Mouse (Mus musculus) forebrain, embryonic 13.5 days (tissue): ENCODE data around the gene Rpgr. TPM values are rescaled to one million over a fixed set of nuclear protein-coding genes. Genes with fewer than 3 reads are reported as not detected.

Source experiments
- ATAC-seq: fragments of 200-750 bp; cut with Nextera tagmentation; 2 replicates; pipeline ENCODE4 v1.8.0; 2017
- H3K27ac ChIP-seq: fragments of 300-500 bp; sonication (generic); 2 replicates; pipeline ENCODE4 v1.5.1; 2015; ENCODE audit warnings: inconsistent platforms, mild to moderate bottlenecking, moderate library complexity
- H3K27me3 ChIP-seq: fragments of 300-500 bp; sonication (generic); 2 replicates; pipeline ENCODE4 v1.6.1; 2015; ENCODE audit warnings: mild to moderate bottlenecking, inconsistent platforms
- H3K36me3 ChIP-seq: fragments of 300-500 bp; sonication (generic); 2 replicates; pipeline ENCODE4 v1.6.1; 2015; ENCODE audit warnings: mild to moderate bottlenecking, inconsistent platforms; ENCODE audit not compliant: poor library complexity, severe bottlenecking
- H3K4me1 ChIP-seq: fragments of 300-500 bp; sonication (generic); 2 replicates; pipeline ENCODE4 v1.6.1; 2015; ENCODE audit warnings: inconsistent platforms
- H3K4me2 ChIP-seq: fragments of 300-500 bp; sonication (generic); 2 replicates; pipeline ENCODE4 v1.6.1; 2015; ENCODE audit warnings: inconsistent platforms, mild to moderate bottlenecking, moderate library complexity
- H3K4me3 ChIP-seq: fragments of 300-500 bp; sonication (generic); 2 replicates; pipeline ENCODE4 v1.5.1; 2015; ENCODE audit warnings: mild to moderate bottlenecking, inconsistent platforms
- H3K9ac ChIP-seq: fragments of 300-500 bp; sonication (generic); 2 replicates; pipeline ENCODE4 v1.6.1; 2015; ENCODE audit warnings: mild to moderate bottlenecking, inconsistent platforms
- H3K9me3 ChIP-seq: fragments of 300-500 bp; sonication (generic); replicated peaks from 2 replicates; pipeline ENCODE4 v1.6.1; 2016; ENCODE audit warnings: inconsistent platforms
- WGBS: fragments of 180-500 bp; shearing (Covaris S2); methylation state at CpG from one replicate; pipeline ENCODE4 v1.1.7; 2015; 5-methylcytosine and 5-hydroxymethylcytosine counted together
- polyA plus RNA-seq: library from polyadenylated mRNA; unstranded; fragments of >200 nt; fragmentation: Nextera tagmentation; extraction: Ambion mirVana; gene quantifications from 2 replicates; pipeline ENCODE4 v1.2.1, GENCODE M21; 2015

The Rpgr gene
- polyA plus RNA-seq, 1 experiment from 2014 or later = 42.4 TPM

- Histone ChIP-seq H3K9me3 (no peaks in the 10 kb centered on the region), H3K4me2 (no peak overlapping the region), H3K27ac (no peak overlapping the region), H3K27me3 (no peaks in the 10 kb centered on the region), H3K4me1 (no peaks in the 10 kb centered on the region), H3K4me3 (no peak overlapping the region), H3K36me3 (no peaks in the 10 kb centered on the region), H3K9ac (no peak overlapping the region)
- WGBS = 84% methylated on average over 3 of the region's 3 CpGs
- no peak for ATAC-seq
Measured at GRCm38 (mm10) chrX:10152390-10152789, 64.3 kb downstream of the Rpgr start.

- Histone ChIP-seq H3K36me3 (no peaks in the 10 kb centered on the region), H3K27ac (no peak within 1 kb of the TSS), H3K27me3 (no peaks in the 10 kb centered on the region), H3K9ac (peak within 1 kb of the TSS; percentile 37), H3K9me3 (no peaks in the 10 kb centered on the region), H3K4me1 (no peaks in the 10 kb centered on the region), H3K4me3 (peak within 1 kb of the TSS; percentile 33), H3K4me2 (peak within 1 kb of the TSS; percentile 57)
- peak; percentile 70 for ATAC-seq
- 16% methylated on average over 19 of the region's 19 CpGs for WGBS
Measured at GRCm38 (mm10) chrX:10117065-10117719, 99.5 kb downstream of the Rpgr start, which contains the start of gene Srpx. TSS of gene Srpx (minus strand) at chrX:10117709.

- Histone ChIP-seq H3K9me3 (no peaks in the 10 kb centered on the region), H3K9ac (no peak overlapping the region), H3K4me1 (no peaks in the 10 kb centered on the region), H3K36me3 (no peaks in the 10 kb centered on the region), H3K27ac (no peak overlapping the region), H3K4me2 (no peak overlapping the region), H3K4me3 (no peak overlapping the region), H3K27me3 (no peaks in the 10 kb centered on the region)
- WGBS = 53% methylated on average over 3 of the region's 3 CpGs
- ATAC-seq = no peak; the same call in 1 of the 2 replicates
Measured at GRCm38 (mm10) chrX:10115780-10116179, 100.9 kb downstream of the Rpgr start.

DNA sequence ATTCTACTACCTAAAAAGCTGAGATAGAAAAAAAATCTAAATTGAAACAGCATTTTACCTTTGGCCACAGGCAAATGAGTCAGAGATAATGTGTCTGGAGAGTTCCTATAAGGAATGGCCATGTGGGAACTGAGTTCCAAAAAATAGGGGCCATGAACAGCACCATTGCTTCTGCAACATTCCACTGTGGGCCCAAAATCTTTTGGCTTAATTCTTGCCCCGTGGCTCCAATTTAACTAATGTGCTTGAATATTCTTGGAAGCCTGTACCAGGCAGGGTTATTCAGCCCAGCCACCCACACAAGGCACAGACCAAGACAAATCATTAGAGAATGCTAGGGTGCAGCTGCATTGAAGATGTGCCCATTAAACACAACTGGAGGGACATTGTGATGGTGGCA, 106.0 kb downstream of the Rpgr start:
- Histone ChIP-seq H3K27ac (no peak overlapping the region), H3K4me3 (no peak overlapping the region), H3K9me3 (no peaks in the 10 kb centered on the region), H3K4me1 (no peaks in the 10 kb centered on the region), H3K36me3 (no peaks in the 10 kb centered on the region), H3K27me3 (no peaks in the 10 kb centered on the region), H3K9ac (no peak overlapping the region), H3K4me2 (no peak overlapping the region)
- 65% methylated on average over 1 of the region's 1 CpGs for whole genome bisulfite sequencing
- no peak for ATAC-seq

- no peak for ATAC-seq
- WGBS = 34% methylated on average over 4 of the region's 4 CpGs
- Histone ChIP-seq H3K27ac (no peak overlapping the region), H3K9ac (no peak overlapping the region), H3K36me3 (no peaks in the 10 kb centered on the region), H3K4me2 (no peak overlapping the region), H3K4me1 (no peaks in the 10 kb centered on the region), H3K9me3 (no peaks in the 10 kb centered on the region), H3K27me3 (no peaks in the 10 kb centered on the region), H3K4me3 (no peak overlapping the region)
Measured at GRCm38 (mm10) chrX:10108558-10108957, 108.2 kb downstream of the Rpgr start.

GRCm38 (mm10) chrX:10105475-10105874, 111.2 kb downstream of the Rpgr start:
- no peaks in the 10 kb centered on the region for H3K36me3 ChIP-seq
- H3K4me1 ChIP-seq = no peaks in the 10 kb centered on the region
- ATAC-seq = no peak
- no peaks in the 10 kb centered on the region for H3K27me3 ChIP-seq
- H3K4me2 ChIP-seq = no peak overlapping the region
- WGBS = 73% methylated on average over 5 of the region's 5 CpGs
- no peak overlapping the region for H3K4me3 ChIP-seq
- no peak overlapping the region for H3K27ac ChIP-seq
- no peaks in the 10 kb centered on the region for H3K9me3 ChIP-seq
- no peak overlapping the region for H3K9ac ChIP-seq

DNA sequence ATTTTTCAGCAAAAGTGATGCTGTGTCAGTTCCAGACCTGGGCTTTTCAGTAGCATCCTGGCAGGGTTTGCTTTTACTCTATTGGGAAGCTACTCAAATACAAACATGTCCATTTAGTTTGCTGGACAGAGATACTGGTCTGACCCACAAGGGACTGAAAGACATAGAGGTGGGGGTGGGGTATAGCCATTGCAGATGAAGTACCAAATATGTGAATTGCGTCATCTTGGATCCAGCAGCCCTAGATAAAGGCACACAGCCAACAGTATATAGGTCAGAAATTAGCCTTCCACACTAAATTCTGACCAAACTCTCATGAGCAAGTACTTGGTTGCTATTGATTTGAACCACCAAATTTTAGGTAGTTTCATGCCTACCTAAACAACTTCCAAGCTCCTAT, 114.0 kb downstream of the Rpgr start:
- Histone ChIP-seq H3K36me3 (no peaks in the 10 kb centered on the region), H3K27ac (no peak overlapping the region), H3K4me2 (no peak overlapping the region), H3K9ac (no peak overlapping the region), H3K4me3 (no peak overlapping the region), H3K4me1 (no peaks in the 10 kb centered on the region), H3K9me3 (no peaks in the 10 kb centered on the region), H3K27me3 (no peaks in the 10 kb centered on the region)
- 85% methylated on average over 1 of the region's 1 CpGs for WGBS
- no peak for ATAC-seq

DNA sequence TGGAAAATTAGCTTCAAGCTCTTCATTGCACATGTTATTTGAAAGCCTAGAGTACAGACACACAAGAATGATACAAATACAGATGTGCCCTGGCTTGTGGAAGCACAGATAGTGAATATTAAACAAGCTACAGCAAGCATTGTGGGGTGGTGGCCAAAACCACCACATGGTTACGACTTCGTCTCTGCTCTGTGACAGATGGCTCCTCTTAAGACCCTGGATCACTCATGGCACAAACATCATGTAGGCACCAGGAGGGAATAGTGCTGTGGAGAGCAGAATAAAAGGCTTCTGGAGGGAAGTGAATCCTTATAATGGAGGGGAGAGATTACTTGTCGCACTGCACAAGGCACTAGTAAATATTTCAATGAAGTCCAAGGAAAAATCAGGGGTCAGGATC, 120.9 kb downstream of the Rpgr start:
- Histone ChIP-seq H3K4me2 (no peak overlapping the region), H3K27me3 (no peaks in the 10 kb centered on the region), H3K36me3 (no peaks in the 10 kb centered on the region), H3K4me3 (no peak overlapping the region), H3K4me1 (no peaks in the 10 kb centered on the region), H3K27ac (no peak overlapping the region), H3K9me3 (no peaks in the 10 kb centered on the region), H3K9ac (no peak overlapping the region)
- 67% methylated on average over 3 of the region's 3 CpGs for WGBS
- ATAC-seq = peak; percentile 72; the same call in 1 of the 2 replicates

- H3K4me2 ChIP-seq = no peak overlapping the region
- H3K27ac ChIP-seq = no peak overlapping the region
- no peak for ATAC-seq
- no peaks in the 10 kb centered on the region for H3K36me3 ChIP-seq
- no peaks in the 10 kb centered on the region for H3K4me1 ChIP-seq
- 53% methylated on average over 3 of the region's 3 CpGs for WGBS
- H3K4me3 ChIP-seq = no peak overlapping the region
- no peak overlapping the region for H3K9ac ChIP-seq
- H3K27me3 ChIP-seq = no peaks in the 10 kb centered on the region
- no peaks in the 10 kb centered on the region for H3K9me3 ChIP-seq
Measured at GRCm38 (mm10) chrX:10080385-10080784, 136.3 kb downstream of the Rpgr start.

- Histone ChIP-seq H3K36me3 (no peaks in the 10 kb centered on the region), H3K27me3 (no peaks in the 10 kb centered on the region), H3K4me3 (no peak overlapping the region), H3K27ac (no peak overlapping the region), H3K4me2 (no peak overlapping the region), H3K9ac (no peak overlapping the region), H3K4me1 (no peaks in the 10 kb centered on the region), H3K9me3 (no peaks in the 10 kb centered on the region)
- 41% methylated on average over 1 of the region's 1 CpGs for WGBS
- no peak for ATAC-seq
Measured at GRCm38 (mm10) chrX:10079981-10080380, 136.7 kb downstream of the Rpgr start.

- Histone ChIP-seq H3K4me3 (no peak overlapping the region), H3K4me1 (no peaks in the 10 kb centered on the region), H3K4me2 (no peak overlapping the region), H3K27me3 (no peaks in the 10 kb centered on the region), H3K9ac (no peak overlapping the region), H3K27ac (no peak overlapping the region), H3K36me3 (no peaks in the 10 kb centered on the region), H3K9me3 (no peaks in the 10 kb centered on the region)
- 78% methylated on average over 3 of the region's 3 CpGs for WGBS
- ATAC-seq = no peak
Measured at GRCm38 (mm10) chrX:10073966-10074365, 142.8 kb downstream of the Rpgr start.

DNA sequence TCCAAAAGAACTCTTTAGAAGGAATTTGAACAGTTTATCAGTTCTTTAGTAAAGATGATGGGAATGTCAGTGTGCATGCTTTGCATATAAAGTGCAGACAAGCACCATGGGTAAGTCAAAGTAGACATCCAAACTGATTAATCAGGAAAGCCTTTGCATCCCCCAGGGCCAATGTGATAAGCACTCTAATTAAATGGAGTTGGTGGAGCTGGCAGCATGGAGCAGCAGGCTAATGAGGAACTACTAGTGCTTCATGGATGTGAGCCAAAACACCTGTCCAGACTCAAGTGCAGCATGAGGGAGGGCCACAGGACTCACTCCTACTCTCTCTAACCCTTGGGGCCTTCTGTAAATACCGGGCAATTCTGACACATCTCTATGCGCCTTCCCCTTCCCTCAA, 145.2 kb downstream of the Rpgr start:
- Histone ChIP-seq H3K9me3 (no peaks in the 10 kb centered on the region), H3K4me3 (no peak overlapping the region), H3K27me3 (no peaks in the 10 kb centered on the region), H3K9ac (no peak overlapping the region), H3K27ac (no peak overlapping the region), H3K4me2 (no peak overlapping the region), H3K4me1 (no peaks in the 10 kb centered on the region), H3K36me3 (no peaks in the 10 kb centered on the region)
- 63% methylated on average over 2 of the region's 2 CpGs for WGBS
- ATAC-seq = peak; percentile 16; the same call in 1 of the 2 replicates

GRCm38 (mm10) chrX:10070689-10071088, 146.0 kb downstream of the Rpgr start:
- no peak overlapping the region for H3K4me3 ChIP-seq
- 26% methylated on average over 6 of the region's 6 CpGs for WGBS
- peak; percentile 88 for ATAC-seq
- H3K9me3 ChIP-seq = no peaks in the 10 kb centered on the region
- H3K27ac ChIP-seq = no peak overlapping the region
- no peaks in the 10 kb centered on the region for H3K36me3 ChIP-seq
- H3K9ac ChIP-seq = no peak overlapping the region
- H3K4me1 ChIP-seq = no peaks in the 10 kb centered on the region
- H3K4me2 ChIP-seq = no peak overlapping the region
- no peaks in the 10 kb centered on the region for H3K27me3 ChIP-seq
